Mouse (Mus musculus): Measurements from ENCODE around the gene Cdr2l.
A peak's percentile ranks its signal among the peaks of the same experiment; 100 is the strongest.

Gene Cdr2l

GRCm38 (mm10) chr11:115381743-115382539, at the start of gene Cdr2l:
Cdr2l (plus strand) TSS chr11:115381916.
- peak; percentile 95 for DNase-seq (ENCODE audit: low spot score)

- no peak for DNase-seq (ENCODE audit: low spot score)
These were observed 47.2 kb upstream of the Cdr2l start, which contains the start of gene Otop3 for GRCm38 (mm10) chr11:115334531-115334930. Otop3 (plus strand) TSS chr11:115334731.

GRCm38 (mm10) chr11:115335223-115335622, 46.5 kb upstream of the Cdr2l start:
- no peak for DNase-seq (ENCODE audit: low spot score)

GRCm38 (mm10) chr11:115336115-115336514, 45.6 kb upstream of the Cdr2l start:
- DNase-seq (ENCODE audit: low spot score): no peak

GRCm38 (mm10) chr11:115337350-115337749, 44.4 kb upstream of the Cdr2l start:
- no peak for DNase-seq (ENCODE audit: low spot score)

GRCm38 (mm10) chr11:115337826-115338225, 43.9 kb upstream of the Cdr2l start:
- DNase-seq (ENCODE audit: low spot score): no peak

- DNase-seq (ENCODE audit: low spot score): no peak
These were observed 40.5 kb upstream of the Cdr2l start for GRCm38 (mm10) chr11:115341246-115341645.

GRCm38 (mm10) chr11:115341866-115342265, 39.9 kb upstream of the Cdr2l start:
- DNase-seq (ENCODE audit: low spot score): no peak

- no peak for DNase-seq (ENCODE audit: low spot score)
These were observed 36.7 kb upstream of the Cdr2l start for GRCm38 (mm10) chr11:115344967-115345366.

- DNase-seq (ENCODE audit: low spot score): no peak
These were observed 36.2 kb upstream of the Cdr2l start for GRCm38 (mm10) chr11:115345515-115345914.

- no peak for DNase-seq (ENCODE audit: low spot score)
These were observed 33.0 kb upstream of the Cdr2l start for GRCm38 (mm10) chr11:115348681-115349248.

- DNase-seq (ENCODE audit: low spot score): no peak
These were observed 31.7 kb upstream of the Cdr2l start for GRCm38 (mm10) chr11:115349976-115350375.

- no peak for DNase-seq (ENCODE audit: low spot score)
These were observed 28.3 kb upstream of the Cdr2l start for GRCm38 (mm10) chr11:115353375-115353774.

GRCm38 (mm10) chr11:115354183-115354582, 27.5 kb upstream of the Cdr2l start:
- DNase-seq (ENCODE audit: low spot score): peak; percentile 86

- peak; percentile 86 for DNase-seq (ENCODE audit: low spot score)
These were observed 23.2 kb upstream of the Cdr2l start for GRCm38 (mm10) chr11:115358468-115358867.

- peak; percentile 43 for DNase-seq (ENCODE audit: low spot score)
These were observed 22.4 kb upstream of the Cdr2l start for GRCm38 (mm10) chr11:115359293-115359692.

- peak; percentile 31 for DNase-seq (ENCODE audit: low spot score)
These were observed 22.0 kb upstream of the Cdr2l start for GRCm38 (mm10) chr11:115359726-115360125.

GRCm38 (mm10) chr11:115364136-115364535, 17.6 kb upstream of the Cdr2l start:
- DNase-seq (ENCODE audit: low spot score): no peak

GRCm38 (mm10) chr11:115366039-115366705, 15.5 kb upstream of the Cdr2l start:
- DNase-seq (ENCODE audit: low spot score): peak; percentile 72

GRCm38 (mm10) chr11:115366706-115367394, 14.9 kb upstream of the Cdr2l start:
- peak; percentile 61 for DNase-seq (ENCODE audit: low spot score)

- peak; percentile 89 for DNase-seq (ENCODE audit: low spot score)
These were observed 14.2 kb upstream of the Cdr2l start, which contains the start of gene Hid1 for GRCm38 (mm10) chr11:115367395-115367944. Hid1 (minus strand) TSS chr11:115367756.

- DNase-seq (ENCODE audit: low spot score): no peak
These were observed 11.3 kb upstream of the Cdr2l start for GRCm38 (mm10) chr11:115370368-115370767.

Data from MN1 (cell line).